Mouse (Mus musculus): ENCODE measurements around the gene Cradd. TPM values are rescaled to one million over a fixed set of nuclear protein-coding genes. Genes with fewer than 3 reads are reported as not detected.
A peak's percentile ranks its signal among the peaks of the same experiment; 100 is the strongest.

Cradd gene
- polyA plus RNA-seq, 1 experiment from 2014 or later, result 10.4 TPM

GRCm38 (mm10) chr10:95336781-95337544 is 13.0 kb upstream of the Cradd start:
- Histone ChIP-seq H3K27me3 (ENCODE audit: insufficient read depth, low read length) (no peaks in the 10 kb centered on the region), H3K4me1 (ENCODE audit: insufficient read depth, low read length) (peaks cover 4% of the 10 kb centered on the region; the same call in 1 of the 2 replicates), H3K4me3 (ENCODE audit: low read length) (no peak overlapping the region), H3K27ac (ENCODE audit: low read length) (no peak overlapping the region), H3K36me3 (ENCODE audit: insufficient read depth, low read length) (no peaks in the 10 kb centered on the region), H3K9ac (replicated peaks; ENCODE audit: low read length) (no peak overlapping the region), H3K9me3 (ENCODE audit: low read length) (no peaks in the 10 kb centered on the region), H3K4me2 (replicated peaks; ENCODE audit: low read depth, low read length) (no peak overlapping the region)
- 3% methylated on average over 3 of the region's 4 CpGs for WGBS
- ATAC-seq (ENCODE audit: low FRiP score, low TSS enrichment), result no peak

- no peak for ATAC-seq (ENCODE audit: low FRiP score, low TSS enrichment)
- H3K27me3 ChIP-seq (ENCODE audit: insufficient read depth, low read length), result no peaks in the 10 kb centered on the region
- no peak overlapping the region for H3K4me3 ChIP-seq (ENCODE audit: low read length)
- H3K9ac ChIP-seq (replicated peaks; ENCODE audit: low read length), result no peak overlapping the region
- peaks cover 4% of the 10 kb centered on the region; the same call in 1 of the 2 replicates for H3K4me1 ChIP-seq (ENCODE audit: insufficient read depth, low read length)
- H3K4me2 ChIP-seq (replicated peaks; ENCODE audit: low read depth, low read length), result no peak overlapping the region
- H3K36me3 ChIP-seq (ENCODE audit: insufficient read depth, low read length), result no peaks in the 10 kb centered on the region
- no peaks in the 10 kb centered on the region for H3K9me3 ChIP-seq (ENCODE audit: low read length)
- H3K27ac ChIP-seq (ENCODE audit: low read length), result no peak overlapping the region
- WGBS, result 70% methylated on average over 1 of the region's 1 CpGs
Measured at GRCm38 (mm10) chr10:95334826-95335225, 10.9 kb upstream of the Cradd start.

GRCm38 (mm10) chr10:95332596-95332995 is 8.7 kb upstream of the Cradd start:
- 91% methylated on average over 3 of the region's 3 CpGs for WGBS
- Histone ChIP-seq H3K36me3 (ENCODE audit: insufficient read depth, low read length) (no peaks in the 10 kb centered on the region), H3K9me3 (ENCODE audit: low read length) (no peaks in the 10 kb centered on the region), H3K27ac (ENCODE audit: low read length) (no peak overlapping the region), H3K27me3 (ENCODE audit: insufficient read depth, low read length) (no peaks in the 10 kb centered on the region), H3K4me2 (replicated peaks; ENCODE audit: low read depth, low read length) (no peak overlapping the region), H3K9ac (replicated peaks; ENCODE audit: low read length) (no peak overlapping the region), H3K4me3 (ENCODE audit: low read length) (no peak overlapping the region), H3K4me1 (ENCODE audit: insufficient read depth, low read length) (peaks cover 4% of the 10 kb centered on the region; the same call in 1 of the 2 replicates)
- ATAC-seq (ENCODE audit: low FRiP score, low TSS enrichment), result no peak

GRCm38 (mm10) chr10:95330375-95331363 is 6.7 kb upstream of the Cradd start:
- WGBS, result 71% methylated on average over 9 of the region's 9 CpGs
- no peak overlapping the region for H3K27ac ChIP-seq (ENCODE audit: low read length)
- no peaks in the 10 kb centered on the region for H3K36me3 ChIP-seq (ENCODE audit: insufficient read depth, low read length)
- H3K4me2 ChIP-seq (replicated peaks; ENCODE audit: low read depth, low read length), result no peak overlapping the region
- H3K4me3 ChIP-seq (ENCODE audit: low read length), result no peak overlapping the region
- no peak for ATAC-seq (ENCODE audit: low FRiP score, low TSS enrichment)
- H3K4me1 ChIP-seq (ENCODE audit: insufficient read depth, low read length), result no peaks in the 10 kb centered on the region
- H3K27me3 ChIP-seq (ENCODE audit: insufficient read depth, low read length), result no peaks in the 10 kb centered on the region
- no peak overlapping the region for H3K9ac ChIP-seq (replicated peaks; ENCODE audit: low read length)
- no peaks in the 10 kb centered on the region for H3K9me3 ChIP-seq (ENCODE audit: low read length)

GRCm38 (mm10) chr10:95329884-95330283 is 6.0 kb upstream of the Cradd start:
- Histone ChIP-seq H3K27me3 (ENCODE audit: insufficient read depth, low read length) (no peaks in the 10 kb centered on the region), H3K4me3 (ENCODE audit: low read length) (no peak overlapping the region), H3K27ac (ENCODE audit: low read length) (no peak overlapping the region), H3K9me3 (ENCODE audit: low read length) (no peaks in the 10 kb centered on the region), H3K9ac (replicated peaks; ENCODE audit: low read length) (no peak overlapping the region), H3K4me1 (ENCODE audit: insufficient read depth, low read length) (no peaks in the 10 kb centered on the region), H3K4me2 (replicated peaks; ENCODE audit: low read depth, low read length) (no peak overlapping the region), H3K36me3 (ENCODE audit: insufficient read depth, low read length) (no peaks in the 10 kb centered on the region)
- 70% methylated on average over 1 of the region's 1 CpGs for WGBS
- no peak for ATAC-seq (ENCODE audit: low FRiP score, low TSS enrichment)

- H3K4me2 ChIP-seq (replicated peaks; ENCODE audit: low read depth, low read length), result no peak overlapping the region
- H3K27me3 ChIP-seq (ENCODE audit: insufficient read depth, low read length), result no peaks in the 10 kb centered on the region
- ATAC-seq (ENCODE audit: low FRiP score, low TSS enrichment), result no peak
- no peaks in the 10 kb centered on the region for H3K9me3 ChIP-seq (ENCODE audit: low read length)
- H3K4me3 ChIP-seq (ENCODE audit: low read length), result no peak overlapping the region
- H3K4me1 ChIP-seq (ENCODE audit: insufficient read depth, low read length), result peaks cover 11% of the 10 kb centered on the region
- no peak overlapping the region for H3K9ac ChIP-seq (replicated peaks; ENCODE audit: low read length)
- no peaks in the 10 kb centered on the region for H3K36me3 ChIP-seq (ENCODE audit: insufficient read depth, low read length)
- 57% methylated on average over 1 of the region's 1 CpGs for WGBS
- H3K27ac ChIP-seq (ENCODE audit: low read length), result no peak overlapping the region
Measured at GRCm38 (mm10) chr10:95324278-95324631, 322 bp upstream of the Cradd start.

- Histone ChIP-seq H3K27ac (ENCODE audit: low read length) (no peak overlapping the region), H3K36me3 (ENCODE audit: insufficient read depth, low read length) (no peaks in the 10 kb centered on the region)
- 54% methylated on average over 20 of the region's 20 CpGs for WGBS
Measured at GRCm38 (mm10) chr10:95322076-95323070, 1.6 kb downstream of the Cradd start.

GRCm38 (mm10) chr10:95319001-95319400 is 4.9 kb downstream of the Cradd start:
- Histone ChIP-seq H3K4me3 (ENCODE audit: low read length) (no peak overlapping the region), H3K4me2 (replicated peaks; ENCODE audit: low read depth, low read length) (no peak overlapping the region), H3K27ac (ENCODE audit: low read length) (no peak overlapping the region), H3K4me1 (ENCODE audit: insufficient read depth, low read length) (peaks cover 22% of the 10 kb centered on the region), H3K27me3 (ENCODE audit: insufficient read depth, low read length) (peaks cover 17% of the 10 kb centered on the region; the same call in 1 of the 2 replicates), H3K9ac (replicated peaks; ENCODE audit: low read length) (no peak overlapping the region), H3K36me3 (ENCODE audit: insufficient read depth, low read length) (no peaks in the 10 kb centered on the region), H3K9me3 (ENCODE audit: low read length) (no peaks in the 10 kb centered on the region)
- ATAC-seq (ENCODE audit: low FRiP score, low TSS enrichment), result no peak
- WGBS, result 86% methylated on average over 13 of the region's 13 CpGs

More at GRCm38 (mm10) chr10:95322076-95323070, 1.6 kb downstream of the Cradd start:
- Histone ChIP-seq H3K9ac (replicated peaks; ENCODE audit: low read length) (0 out of 2 replicates have a peak overlapping the region, but pooled peaks have one; percentile 27), H3K9me3 (ENCODE audit: low read length) (no peaks in the 10 kb centered on the region), H3K4me3 (ENCODE audit: low read length) (peak overlapping the region; percentile 70; the same call in 1 of the 2 replicates), H3K4me2 (replicated peaks; ENCODE audit: low read depth, low read length) (peak overlapping the region; percentile 79), H3K4me1 (ENCODE audit: insufficient read depth, low read length) (peaks cover 11% of the 10 kb centered on the region), H3K27me3 (ENCODE audit: insufficient read depth, low read length) (peaks cover 10% of the 10 kb centered on the region; the same call in 1 of the 2 replicates)
- no peak for ATAC-seq (ENCODE audit: low FRiP score, low TSS enrichment)

- Histone ChIP-seq H3K4me3 (ENCODE audit: low read length) (no peak overlapping the region), H3K27me3 (ENCODE audit: insufficient read depth, low read length) (peaks cover 21% of the 10 kb centered on the region; the same call in 1 of the 2 replicates), H3K9me3 (ENCODE audit: low read length) (no peaks in the 10 kb centered on the region), H3K36me3 (ENCODE audit: insufficient read depth, low read length) (no peaks in the 10 kb centered on the region), H3K4me2 (replicated peaks; ENCODE audit: low read depth, low read length) (no peak overlapping the region), H3K27ac (ENCODE audit: low read length) (no peak overlapping the region), H3K4me1 (ENCODE audit: insufficient read depth, low read length) (peaks cover 22% of the 10 kb centered on the region), H3K9ac (replicated peaks; ENCODE audit: low read length) (no peak overlapping the region)
- 88% methylated on average over 7 of the region's 7 CpGs for WGBS
- no peak for ATAC-seq (ENCODE audit: low FRiP score, low TSS enrichment)
Measured at GRCm38 (mm10) chr10:95318392-95318708, 5.6 kb downstream of the Cradd start.

All from kidney, embryonic 16.5 days (tissue).